Mouse (Mus musculus): ENCODE data around the gene Fbxw7. TPM values are rescaled to one million over a fixed set of nuclear protein-coding genes. Genes with fewer than 3 reads are reported as not detected.

The Fbxw7 gene
- polyA plus RNA-seq, 1 experiment, result 17.8 TPM

DNA sequence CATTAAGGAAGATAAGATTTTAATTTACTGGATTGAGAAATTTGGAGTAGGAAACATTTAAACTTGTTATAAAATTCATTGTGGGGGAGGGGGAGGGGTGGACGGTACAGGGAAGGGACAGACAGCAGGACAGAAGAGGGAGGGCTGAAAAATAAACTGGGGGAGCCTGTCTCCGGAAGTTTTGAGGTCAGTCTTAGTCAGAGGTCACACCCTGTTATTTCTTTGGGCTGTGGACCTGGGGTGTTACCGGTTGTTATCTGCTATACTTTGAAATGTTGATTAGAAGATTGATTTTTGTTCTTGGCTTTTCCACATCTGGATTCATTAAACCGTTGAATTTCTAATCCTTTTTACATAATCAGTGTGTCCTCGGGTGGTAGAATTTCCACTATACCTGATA, 10.9 kb downstream of the Fbxw7 start:
- no peaks in the 10 kb centered on the region; the same call in 1 of the 2 replicates for H3K4me1 ChIP-seq (ENCODE audit: control insufficient read depth, insufficient read depth, low read length)
- no peak overlapping the region for H3K27ac ChIP-seq (ENCODE audit: insufficient read depth, low read length)
- no peak for TF ChIP-seq CTCF (IDR thresholded peaks at IDR 0.05; ENCODE audit: borderline replicate concordance, insufficient read depth, low read length)
- TF ChIP-seq POLR2A (IDR thresholded peaks at IDR 0.05; ENCODE audit: low read depth, low read length), result no peak
- no peak overlapping the region for H3K4me3 ChIP-seq (ENCODE audit: insufficient read depth, low read length)

DNA sequence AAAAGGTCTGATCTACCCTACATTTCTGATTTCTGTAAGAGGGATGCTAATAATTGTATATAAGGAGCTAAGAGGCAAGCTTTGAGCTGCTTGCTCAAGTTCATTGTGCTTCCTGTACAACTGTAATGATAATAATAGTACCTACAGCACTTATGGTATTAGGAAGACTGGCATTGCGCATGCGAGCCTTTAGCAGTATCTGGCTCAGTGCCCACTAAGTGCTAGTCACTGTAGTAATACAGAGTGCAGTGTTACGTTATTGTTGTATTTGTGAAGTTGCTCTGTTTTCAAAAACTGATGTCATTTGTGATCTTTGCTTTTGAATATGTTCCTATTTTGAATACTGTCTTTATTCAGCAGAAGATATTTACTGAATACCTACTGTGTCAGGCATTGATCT, 11.3 kb downstream of the Fbxw7 start:
- H3K4me3 ChIP-seq (ENCODE audit: insufficient read depth, low read length), result no peak overlapping the region
- no peak overlapping the region for H3K27ac ChIP-seq (ENCODE audit: insufficient read depth, low read length)
- no peaks in the 10 kb centered on the region; the same call in 1 of the 2 replicates for H3K4me1 ChIP-seq (ENCODE audit: control insufficient read depth, insufficient read depth, low read length)
- no peak for TF ChIP-seq CTCF (IDR thresholded peaks at IDR 0.05; ENCODE audit: borderline replicate concordance, insufficient read depth, low read length)
- no peak for TF ChIP-seq POLR2A (IDR thresholded peaks at IDR 0.05; ENCODE audit: low read depth, low read length)

DNA sequence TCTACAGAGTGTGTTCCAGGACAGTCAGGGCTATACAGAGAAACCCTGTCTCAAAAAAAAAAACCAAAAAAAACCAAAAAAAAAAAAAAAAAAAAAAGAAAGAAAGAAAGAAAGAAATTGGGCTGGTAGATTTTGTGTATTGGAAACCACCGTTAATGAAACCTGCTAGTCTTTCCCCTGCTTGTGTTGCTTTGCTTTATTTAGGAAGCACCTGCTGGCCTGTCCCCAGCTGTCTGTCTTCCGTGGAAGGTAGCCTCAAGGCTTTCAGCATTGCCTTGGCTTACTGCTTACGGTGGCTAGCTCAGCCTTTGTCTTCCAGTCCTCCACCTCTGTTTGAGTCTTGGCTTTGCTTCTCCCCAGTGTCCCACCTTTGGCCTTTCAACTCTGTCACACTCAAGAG, 11.9 kb downstream of the Fbxw7 start:
- TF ChIP-seq CTCF (IDR thresholded peaks at IDR 0.05; ENCODE audit: borderline replicate concordance, insufficient read depth, low read length), result no peak
- TF ChIP-seq POLR2A (IDR thresholded peaks at IDR 0.05; ENCODE audit: low read depth, low read length), result no peak
- H3K27ac ChIP-seq (ENCODE audit: insufficient read depth, low read length), result no peak overlapping the region
- no peak overlapping the region for H3K4me3 ChIP-seq (ENCODE audit: insufficient read depth, low read length)
- H3K4me1 ChIP-seq (ENCODE audit: control insufficient read depth, insufficient read depth, low read length), result no peaks in the 10 kb centered on the region; the same call in 1 of the 2 replicates

DNA sequence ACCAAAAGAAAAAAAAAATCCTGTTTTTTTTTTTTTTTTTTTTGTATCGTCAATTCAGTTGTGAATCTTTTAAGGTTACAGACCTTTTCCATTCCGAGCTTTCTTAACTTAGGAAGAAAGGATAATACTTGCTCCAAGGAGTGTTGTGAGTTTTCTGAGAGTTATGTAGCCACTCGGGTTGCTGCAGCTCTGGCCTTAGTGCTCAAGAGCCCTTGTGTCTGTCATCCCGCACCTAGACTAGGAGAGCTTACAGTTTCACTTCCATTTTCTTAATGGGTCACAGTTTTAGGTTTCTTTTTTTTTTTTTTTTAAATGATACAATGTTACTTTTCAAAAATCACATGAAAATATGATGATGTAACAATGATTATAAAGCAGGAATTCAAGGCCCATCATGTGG, 12.5 kb downstream of the Fbxw7 start:
- Histone ChIP-seq H3K4me3 (ENCODE audit: insufficient read depth, low read length) (no peak overlapping the region), H3K27ac (ENCODE audit: insufficient read depth, low read length) (no peak overlapping the region), H3K4me1 (ENCODE audit: control insufficient read depth, insufficient read depth, low read length) (no peaks in the 10 kb centered on the region; the same call in 1 of the 2 replicates)
- TF ChIP-seq CTCF (IDR thresholded peaks at IDR 0.05; ENCODE audit: borderline replicate concordance, insufficient read depth, low read length) (no peak), POLR2A (IDR thresholded peaks at IDR 0.05; ENCODE audit: low read depth, low read length) (no peak)

DNA sequence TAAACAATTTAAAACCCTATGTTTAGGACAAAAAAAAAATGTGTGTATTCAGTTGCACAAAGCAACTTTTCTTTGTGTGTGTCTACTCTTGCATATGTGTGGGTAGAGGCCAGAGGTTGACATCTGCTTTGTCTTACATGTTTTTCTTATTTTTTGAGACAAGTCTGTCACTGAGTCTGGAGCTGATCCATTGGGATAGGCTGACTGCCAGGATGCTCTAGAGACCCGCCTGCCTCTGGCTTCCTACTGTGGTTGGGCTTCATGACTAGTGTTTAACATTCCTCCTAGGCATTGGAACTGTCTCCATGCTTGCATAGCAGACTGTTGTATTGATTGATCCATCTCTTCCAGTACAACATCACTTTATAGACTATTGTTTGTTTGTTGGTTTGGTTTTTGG, 14.3 kb downstream of the Fbxw7 start:
- Histone ChIP-seq H3K4me3 (ENCODE audit: insufficient read depth, low read length) (no peak overlapping the region), H3K4me1 (ENCODE audit: control insufficient read depth, insufficient read depth, low read length) (no peaks in the 10 kb centered on the region; the same call in 1 of the 2 replicates), H3K27ac (ENCODE audit: insufficient read depth, low read length) (no peak overlapping the region)
- TF ChIP-seq POLR2A (IDR thresholded peaks at IDR 0.05; ENCODE audit: low read depth, low read length), result no peak

DNA sequence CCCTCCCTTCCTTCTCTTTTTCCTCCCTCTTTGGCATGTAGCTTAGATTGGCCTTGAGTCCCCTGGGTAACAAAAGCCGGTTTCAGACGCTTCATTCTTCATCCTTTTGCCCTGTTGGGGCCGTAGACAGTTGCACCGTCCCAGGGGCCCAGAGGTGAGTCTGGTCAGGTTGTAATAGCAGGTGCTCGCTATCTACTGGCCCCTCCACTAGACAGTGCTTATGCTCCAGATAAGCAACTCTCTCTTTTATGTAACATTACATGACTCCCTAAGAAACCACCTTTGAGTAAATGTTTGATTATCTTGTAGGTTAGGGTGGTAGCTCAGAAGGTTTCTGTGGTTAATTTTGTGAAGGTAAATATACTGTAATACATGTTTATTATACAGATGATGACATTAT, 21.0 kb downstream of the Fbxw7 start:
- no peaks in the 10 kb centered on the region for H3K4me1 ChIP-seq (ENCODE audit: control insufficient read depth, insufficient read depth, low read length)
- no peak for TF ChIP-seq CTCF (IDR thresholded peaks at IDR 0.05; ENCODE audit: borderline replicate concordance, insufficient read depth, low read length)
- TF ChIP-seq POLR2A (IDR thresholded peaks at IDR 0.05; ENCODE audit: low read depth, low read length), result no peak
- no peak overlapping the region for H3K4me3 ChIP-seq (ENCODE audit: insufficient read depth, low read length)
- H3K27ac ChIP-seq (ENCODE audit: insufficient read depth, low read length), result no peak overlapping the region

DNA sequence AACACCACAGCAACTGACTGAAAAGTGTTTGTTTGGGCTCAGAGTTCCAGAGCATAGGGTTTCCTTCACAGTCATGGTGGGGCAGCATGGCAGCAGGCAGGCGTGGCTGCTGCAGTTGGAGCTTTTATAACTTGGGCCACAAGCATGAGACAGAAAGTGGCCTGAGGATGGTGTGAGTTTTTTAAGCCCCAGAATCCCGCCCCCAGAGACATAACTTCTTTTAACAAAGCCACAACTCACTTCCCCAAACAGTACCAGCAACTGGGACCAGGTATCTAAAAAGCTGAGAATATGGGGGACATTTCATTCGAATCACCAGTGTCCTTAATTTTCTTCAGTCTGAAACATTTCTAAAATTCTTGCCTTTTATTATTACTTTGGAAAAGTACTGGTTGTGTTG, 22.9 kb downstream of the Fbxw7 start:
- H3K4me3 ChIP-seq (ENCODE audit: insufficient read depth, low read length), result no peak overlapping the region
- no peak overlapping the region for H3K27ac ChIP-seq (ENCODE audit: insufficient read depth, low read length)
- no peak for TF ChIP-seq CTCF (IDR thresholded peaks at IDR 0.05; ENCODE audit: borderline replicate concordance, insufficient read depth, low read length)
- TF ChIP-seq POLR2A (IDR thresholded peaks at IDR 0.05; ENCODE audit: low read depth, low read length), result no peak
- no peaks in the 10 kb centered on the region for H3K4me1 ChIP-seq (ENCODE audit: control insufficient read depth, insufficient read depth, low read length)

DNA sequence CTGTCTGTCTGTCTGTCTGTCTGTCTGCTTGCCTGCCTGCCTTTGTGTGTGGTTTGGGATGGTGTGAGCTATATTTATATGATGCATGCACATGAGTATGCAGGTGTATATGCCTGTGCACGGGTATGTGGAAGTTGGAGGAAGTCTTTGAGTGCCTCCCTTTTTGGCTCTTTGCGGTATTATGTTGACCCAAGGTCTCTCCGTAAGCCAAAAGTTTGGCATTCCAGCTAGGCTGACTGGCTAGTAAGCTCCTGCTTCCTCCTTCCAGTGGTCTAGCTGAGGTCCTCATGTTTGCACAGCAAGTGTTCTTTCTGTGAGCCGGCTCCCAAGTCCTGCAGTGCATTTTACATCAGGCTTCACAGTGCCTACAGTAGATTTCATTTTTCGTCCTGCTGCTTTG, 24.4 kb downstream of the Fbxw7 start:
- Histone ChIP-seq H3K27ac (ENCODE audit: insufficient read depth, low read length) (no peak overlapping the region), H3K4me3 (ENCODE audit: insufficient read depth, low read length) (no peak overlapping the region)

DNA sequence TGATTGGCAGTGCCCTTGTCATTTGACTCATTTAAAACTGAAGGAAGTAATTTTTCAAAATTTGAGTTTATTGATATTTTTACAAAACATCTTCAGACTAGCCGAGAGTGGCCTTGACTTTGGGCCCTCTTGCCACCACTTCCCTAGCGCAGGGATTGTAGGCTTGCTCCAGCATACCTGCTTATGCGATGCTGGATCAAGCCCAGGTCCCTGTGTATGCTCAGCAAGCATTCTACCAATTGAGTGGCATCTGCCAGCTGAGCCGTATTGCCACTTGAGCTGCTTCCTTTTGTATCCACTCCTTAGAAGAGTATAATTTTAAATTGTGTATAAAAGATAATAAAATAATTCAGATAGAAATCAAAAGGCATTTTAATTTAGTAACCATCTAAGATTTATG, 26.2 kb downstream of the Fbxw7 start:
- no peak overlapping the region for H3K27ac ChIP-seq (ENCODE audit: insufficient read depth, low read length)
- no peaks in the 10 kb centered on the region for H3K4me1 ChIP-seq (ENCODE audit: control insufficient read depth, insufficient read depth, low read length)
- no peak for TF ChIP-seq POLR2A (IDR thresholded peaks at IDR 0.05; ENCODE audit: low read depth, low read length)
- TF ChIP-seq CTCF (IDR thresholded peaks at IDR 0.05; ENCODE audit: borderline replicate concordance, insufficient read depth, low read length), result no peak
- H3K4me3 ChIP-seq (ENCODE audit: insufficient read depth, low read length), result no peak overlapping the region

More for the DNA sequence above, 24.4 kb downstream of the Fbxw7 start:
- H3K4me1 ChIP-seq (ENCODE audit: control insufficient read depth, insufficient read depth, low read length), result no peaks in the 10 kb centered on the region
- TF ChIP-seq CTCF (IDR thresholded peaks at IDR 0.05; ENCODE audit: borderline replicate concordance, insufficient read depth, low read length) (no peak), POLR2A (IDR thresholded peaks at IDR 0.05; ENCODE audit: low read depth, low read length) (no peak)

DNA sequence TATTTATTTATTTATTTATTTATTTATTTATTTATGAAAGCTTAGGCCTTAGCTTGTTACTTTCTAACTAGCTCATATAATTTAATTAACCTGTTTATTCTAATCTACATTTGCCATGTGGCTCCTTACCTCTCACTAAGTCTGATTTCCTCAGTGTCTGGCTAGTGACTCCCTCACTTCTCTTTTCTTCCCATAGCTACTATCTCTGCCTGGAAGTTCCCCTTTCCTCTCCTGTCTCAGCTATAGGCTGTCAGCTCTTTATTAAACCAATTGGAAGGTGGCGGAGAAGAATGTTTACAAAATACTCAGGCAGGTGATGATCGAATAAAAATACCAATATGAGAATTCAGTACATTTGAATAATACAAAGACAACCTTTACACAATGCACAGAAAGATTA, 27.7 kb downstream of the Fbxw7 start:
- H3K27ac ChIP-seq (ENCODE audit: insufficient read depth, low read length), result no peak overlapping the region
- no peak overlapping the region for H3K4me3 ChIP-seq (ENCODE audit: insufficient read depth, low read length)
- no peaks in the 10 kb centered on the region for H3K4me1 ChIP-seq (ENCODE audit: control insufficient read depth, insufficient read depth, low read length)
- TF ChIP-seq POLR2A (IDR thresholded peaks at IDR 0.05; ENCODE audit: low read depth, low read length) (no peak), CTCF (IDR thresholded peaks at IDR 0.05; ENCODE audit: borderline replicate concordance, insufficient read depth, low read length) (no peak)

DNA sequence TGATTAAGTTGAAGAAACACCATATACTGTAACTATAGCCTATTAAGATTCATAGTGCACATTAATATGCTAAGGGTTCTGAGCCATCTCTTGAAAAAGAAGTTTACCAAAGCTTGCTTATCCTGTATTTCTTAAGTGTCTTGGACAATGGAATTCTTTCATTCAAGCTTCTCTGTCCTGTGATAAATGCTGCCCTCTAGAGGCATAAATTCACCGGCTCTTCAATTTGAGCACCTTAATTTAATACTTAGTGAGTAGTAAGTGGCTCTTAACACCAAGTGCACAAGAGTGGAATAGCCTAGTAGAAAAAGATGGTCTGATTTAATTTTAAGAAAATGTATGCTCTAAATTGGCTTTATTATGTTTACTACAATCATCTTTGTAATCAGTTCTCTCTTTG, 28.5 kb downstream of the Fbxw7 start:
- no peak overlapping the region for H3K27ac ChIP-seq (ENCODE audit: insufficient read depth, low read length)
- no peaks in the 10 kb centered on the region for H3K4me1 ChIP-seq (ENCODE audit: control insufficient read depth, insufficient read depth, low read length)
- no peak for TF ChIP-seq POLR2A (IDR thresholded peaks at IDR 0.05; ENCODE audit: low read depth, low read length)
- TF ChIP-seq CTCF (IDR thresholded peaks at IDR 0.05; ENCODE audit: borderline replicate concordance, insufficient read depth, low read length), result no peak
- no peak overlapping the region for H3K4me3 ChIP-seq (ENCODE audit: insufficient read depth, low read length)

Data from embryonic fibroblast, embryonic 13.5 days (primary cell).